Mouse (Mus musculus): Measurements from ENCODE around the gene Ap2a1.

GRCm38 (mm10) chr7:44942904-44943303 lies 13.6 kb upstream of the Ap2a1 start, which contains the start of gene Tsks:
- TF ChIP-seq POLR2A (IDR thresholded peaks at IDR 0.05; ENCODE audit: extremely low read depth, insufficient read depth, low read length) (no peak), CTCF (IDR thresholded peaks at IDR 0.05; ENCODE audit: extremely low read depth, insufficient read depth, low read length) (no peak)

Data from cortical plate, adult 2 months (tissue).